Mouse (Mus musculus): ENCODE results near the gene Zfp385c. TPM values are rescaled to one million over a fixed set of nuclear protein-coding genes. Genes with fewer than 3 reads are reported as not detected.

Zfp385c gene
- polyA plus RNA-seq, 1 experiment from 2014 or later: 2.5 TPM

DNA sequence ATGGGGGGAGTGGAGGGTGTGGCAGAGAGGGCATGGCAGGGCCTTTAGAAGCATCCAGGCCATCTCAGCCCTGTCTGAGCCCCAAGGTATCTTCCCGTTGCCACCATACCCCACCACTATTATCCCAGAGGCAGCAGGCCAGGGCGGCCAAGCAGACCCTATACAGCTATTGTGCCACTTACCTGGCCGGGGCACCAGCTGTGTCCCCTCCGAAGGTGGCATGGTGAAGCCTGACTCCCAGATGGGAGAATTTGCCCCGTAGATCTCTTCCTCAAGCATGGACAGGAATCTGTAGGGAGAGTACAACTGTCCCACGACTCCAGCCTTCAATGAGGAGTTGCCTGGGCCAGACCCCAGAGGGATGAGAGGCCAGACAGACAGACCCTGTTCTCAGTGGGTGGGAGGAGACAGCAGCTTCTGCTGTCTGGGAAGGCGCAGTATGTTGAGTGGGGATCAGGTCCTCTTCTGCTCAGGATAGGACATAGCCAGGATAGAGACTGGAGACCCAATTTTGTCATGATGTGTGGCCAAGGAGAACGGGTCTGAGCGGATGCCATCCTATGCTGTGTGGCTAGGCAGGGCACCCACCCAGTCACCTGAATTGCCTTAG lies 17.1 kb upstream of the Zfp385c start:
- H3K27ac ChIP-seq: no peak overlapping the region
- H3K4me3 ChIP-seq (replicated peaks; ENCODE audit: low read depth, low read length): no peak overlapping the region
- 94% methylated on average over 9 of the region's 9 CpGs for WGBS
- H3K4me2 ChIP-seq (ENCODE audit: low read length): no peak overlapping the region
- no peak for TF ChIP-seq CTCF (IDR thresholded peaks at IDR 0.05; ENCODE audit: low read depth)
- no peak overlapping the region for H3K9ac ChIP-seq (ENCODE audit: low read depth, low read length)
- peaks cover 17% of the 10 kb centered on the region; the same call in 1 of the 2 replicates for H3K4me1 ChIP-seq (replicated peaks; ENCODE audit: insufficient read depth, low read length)
- ATAC-seq (replicated peaks; ENCODE audit: low FRiP score, low read depth): no peak
- no peaks in the 10 kb centered on the region for H3K27me3 ChIP-seq (ENCODE audit: insufficient read depth, low read length)
- DNase-seq (ENCODE audit: low spot score): no peak
- peaks cover 52% of the 10 kb centered on the region for H3K36me3 ChIP-seq (ENCODE audit: insufficient read depth, low read length)
- no peaks in the 10 kb centered on the region for H3K9me3 ChIP-seq (replicated peaks; ENCODE audit: low read length)

DNA sequence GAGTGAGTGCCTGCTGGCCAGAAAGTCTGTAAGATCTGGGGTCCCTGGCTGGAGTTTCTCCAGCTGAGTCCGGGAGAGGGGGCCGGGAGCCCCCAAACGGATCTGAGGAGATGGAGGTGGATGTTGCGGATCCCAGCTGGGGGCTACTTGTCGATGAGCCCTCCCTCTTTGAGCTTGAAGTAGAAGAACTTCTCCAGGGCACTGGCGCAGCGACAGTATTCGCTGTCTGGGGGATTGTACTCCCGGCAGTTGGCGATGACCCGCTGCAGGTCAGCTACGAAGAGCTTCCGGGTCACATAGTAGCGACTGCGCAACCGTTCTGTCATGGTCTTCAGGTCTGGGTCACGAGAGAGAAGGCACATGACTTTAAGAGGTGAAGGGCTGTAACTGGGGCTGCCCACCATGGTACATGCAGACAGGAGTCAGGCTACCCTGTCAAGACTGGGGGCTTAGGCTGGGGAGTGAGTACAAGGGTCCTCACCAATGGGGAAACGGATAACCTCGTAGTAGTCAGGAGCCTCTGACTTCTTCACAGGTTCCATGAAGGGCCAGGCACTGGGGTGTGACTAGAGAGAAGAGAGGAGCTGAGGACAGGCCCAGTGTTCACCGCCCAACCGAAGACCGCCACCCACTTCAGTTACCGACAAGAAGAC lies 13.0 kb upstream of the Zfp385c start:
- no peak overlapping the region for H3K4me3 ChIP-seq (replicated peaks; ENCODE audit: low read depth, low read length)
- H3K9ac ChIP-seq (ENCODE audit: low read depth, low read length): no peak overlapping the region
- no peak for TF ChIP-seq CTCF (IDR thresholded peaks at IDR 0.05; ENCODE audit: low read depth)
- ATAC-seq (replicated peaks; ENCODE audit: low FRiP score, low read depth): no peak
- H3K36me3 ChIP-seq (ENCODE audit: insufficient read depth, low read length): peaks cover 49% of the 10 kb centered on the region
- H3K27me3 ChIP-seq (ENCODE audit: insufficient read depth, low read length): no peaks in the 10 kb centered on the region
- H3K9me3 ChIP-seq (replicated peaks; ENCODE audit: low read length): no peaks in the 10 kb centered on the region
- no peak for DNase-seq (ENCODE audit: low spot score)
- no peak overlapping the region for H3K27ac ChIP-seq
- H3K4me2 ChIP-seq (ENCODE audit: low read length): no peak overlapping the region
- WGBS: 89% methylated on average over 23 of the region's 23 CpGs
- no peaks in the 10 kb centered on the region; the same call in 1 of the 2 replicates for H3K4me1 ChIP-seq (replicated peaks; ENCODE audit: insufficient read depth, low read length)

GRCm38 (mm10) chr11:100703851-100704531 lies 11.7 kb upstream of the Zfp385c start, which contains the start of gene Dhx58:
Dhx58 (minus strand) TSS chr11:100704271.
- peaks cover 45% of the 10 kb centered on the region for H3K36me3 ChIP-seq (ENCODE audit: insufficient read depth, low read length)
- no peaks in the 10 kb centered on the region for H3K27me3 ChIP-seq (ENCODE audit: insufficient read depth, low read length)
- 0 out of 2 replicates have a peak within 1 kb of the TSS, but pooled peaks have one; percentile 11 for H3K4me3 ChIP-seq (replicated peaks; ENCODE audit: low read depth, low read length)
- H3K4me2 ChIP-seq (ENCODE audit: low read length): peak within 1 kb of the TSS; percentile 43
- DNase-seq (ENCODE audit: low spot score) (peak; percentile 47), ATAC-seq (replicated peaks; ENCODE audit: low FRiP score, low read depth) (no peak)
- no peaks in the 10 kb centered on the region; the same call in 1 of the 2 replicates for H3K4me1 ChIP-seq (replicated peaks; ENCODE audit: insufficient read depth, low read length)
- no peaks in the 10 kb centered on the region for H3K9me3 ChIP-seq (replicated peaks; ENCODE audit: low read length)
- H3K9ac ChIP-seq (ENCODE audit: low read depth, low read length): 0 out of 2 replicates have a peak within 1 kb of the TSS, but pooled peaks have one; percentile 23
- peak within 1 kb of the TSS; percentile 25; the same call in 1 of the 2 replicates for H3K27ac ChIP-seq
- WGBS: 59% methylated on average over 7 of the region's 7 CpGs
- no peak for TF ChIP-seq CTCF (IDR thresholded peaks at IDR 0.05; ENCODE audit: low read depth)

- H3K4me1 ChIP-seq (replicated peaks; ENCODE audit: insufficient read depth, low read length): no peaks in the 10 kb centered on the region; the same call in 1 of the 2 replicates
- ATAC-seq (replicated peaks; ENCODE audit: low FRiP score, low read depth) (no peak), DNase-seq (ENCODE audit: low spot score) (no peak)
- peaks cover 38% of the 10 kb centered on the region for H3K36me3 ChIP-seq (ENCODE audit: insufficient read depth, low read length)
- no peaks in the 10 kb centered on the region for H3K9me3 ChIP-seq (replicated peaks; ENCODE audit: low read length)
- 62% methylated on average over 11 of the region's 11 CpGs for WGBS
- no peak overlapping the region for H3K9ac ChIP-seq (ENCODE audit: low read depth, low read length)
- no peak overlapping the region for H3K27ac ChIP-seq
- peak overlapping the region; percentile 43 for H3K4me2 ChIP-seq (ENCODE audit: low read length)
- no peak overlapping the region for H3K4me3 ChIP-seq (replicated peaks; ENCODE audit: low read depth, low read length)
- TF ChIP-seq CTCF (IDR thresholded peaks at IDR 0.05; ENCODE audit: low read depth): no peak
- H3K27me3 ChIP-seq (ENCODE audit: insufficient read depth, low read length): no peaks in the 10 kb centered on the region
These were observed 11.1 kb upstream of the Zfp385c start for GRCm38 (mm10) chr11:100703366-100703765.

- WGBS: 49% methylated on average over 7 of the region's 7 CpGs
- Histone ChIP-seq H3K36me3 (ENCODE audit: insufficient read depth, low read length) (peaks cover 34% of the 10 kb centered on the region), H3K27me3 (ENCODE audit: insufficient read depth, low read length) (no peaks in the 10 kb centered on the region), H3K4me1 (replicated peaks; ENCODE audit: insufficient read depth, low read length) (no peaks in the 10 kb centered on the region; the same call in 1 of the 2 replicates), H3K27ac (no peak overlapping the region), H3K4me3 (replicated peaks; ENCODE audit: low read depth, low read length) (no peak overlapping the region), H3K9ac (ENCODE audit: low read depth, low read length) (no peak overlapping the region), H3K9me3 (replicated peaks; ENCODE audit: low read length) (no peaks in the 10 kb centered on the region), H3K4me2 (ENCODE audit: low read length) (peak overlapping the region; percentile 43)
- no peak for TF ChIP-seq CTCF (IDR thresholded peaks at IDR 0.05; ENCODE audit: low read depth)
- DNase-seq (ENCODE audit: low spot score) (no peak), ATAC-seq (replicated peaks; ENCODE audit: low FRiP score, low read depth) (no peak)
These were observed 10.7 kb upstream of the Zfp385c start for GRCm38 (mm10) chr11:100702906-100703305.

Data from kidney, postnatal 0 days (tissue).